Mouse (Mus musculus) layer of hippocampus, adult 8-10 months (tissue): ENCODE data around the gene Ripor2. TPM values are rescaled to one million over a fixed set of nuclear protein-coding genes. Genes with fewer than 3 reads are reported as not detected.

ENCODE experiments used
- DNase-seq, 2 experiments: peaks; one replicate each; pipeline ENCODE4 v3.0.0; 2022; ENCODE audit warnings: low spot score in 2 of 2
- total RNA-seq, 4 experiments: library from RNA; stranded (reverse); gene quantifications; 2 replicates each; pipeline ENCODE4 v1.2.4; 2022

Ripor2 gene
- total RNA-seq, 4 experiments from 2014 or later, result 69.2 to 92.1 (median 76.4) TPM

GRCm38 (mm10) chr13:24617076-24617798 lies 35.2 kb downstream of the Ripor2 start:
- DNase-seq, result no peak

GRCm38 (mm10) chr13:24617799-24618130 lies 35.8 kb downstream of the Ripor2 start:
- DNase-seq, result no peak

- DNase-seq, result no peak
Observed at GRCm38 (mm10) chr13:24619711-24620110, 37.7 kb downstream of the Ripor2 start.

- no peak for DNase-seq
Observed at GRCm38 (mm10) chr13:24620439-24620838, 38.5 kb downstream of the Ripor2 start.

- DNase-seq, result no peak
Observed at GRCm38 (mm10) chr13:24623631-24624030, 41.6 kb downstream of the Ripor2 start.

GRCm38 (mm10) chr13:24625071-24625470 lies 43.1 kb downstream of the Ripor2 start:
- DNase-seq, result no peak

- no peak for DNase-seq
Observed at GRCm38 (mm10) chr13:24626698-24627436, 44.9 kb downstream of the Ripor2 start.

- no peak for DNase-seq
Observed at GRCm38 (mm10) chr13:24628192-24628591, 46.2 kb downstream of the Ripor2 start.

- DNase-seq, result no peak
Observed at GRCm38 (mm10) chr13:24629073-24629621, 47.2 kb downstream of the Ripor2 start.

GRCm38 (mm10) chr13:24630364-24630763 lies 48.4 kb downstream of the Ripor2 start:
- no peak for DNase-seq

- DNase-seq, result no peak
Observed at GRCm38 (mm10) chr13:24632988-24633577, 51.1 kb downstream of the Ripor2 start.

GRCm38 (mm10) chr13:24634346-24635120 lies 52.5 kb downstream of the Ripor2 start:
- DNase-seq, result no peak

GRCm38 (mm10) chr13:24638371-24639214 lies 56.6 kb downstream of the Ripor2 start:
- DNase-seq, result peak in 1 of 2 experiments; percentile 54

- no peak for DNase-seq
Observed at GRCm38 (mm10) chr13:24639215-24640165, 57.5 kb downstream of the Ripor2 start.

- no peak for DNase-seq
Observed at GRCm38 (mm10) chr13:24640166-24640560, 58.2 kb downstream of the Ripor2 start.

- DNase-seq, result no peak
Observed at GRCm38 (mm10) chr13:24640836-24641385, 58.9 kb downstream of the Ripor2 start.

GRCm38 (mm10) chr13:24641491-24642430 lies 59.8 kb downstream of the Ripor2 start:
- DNase-seq, result no peak

GRCm38 (mm10) chr13:24645146-24645545 lies 63.2 kb downstream of the Ripor2 start:
- no peak for DNase-seq
